Mouse (Mus musculus): Measurements from ENCODE around the gene Itpr2.

DNA sequence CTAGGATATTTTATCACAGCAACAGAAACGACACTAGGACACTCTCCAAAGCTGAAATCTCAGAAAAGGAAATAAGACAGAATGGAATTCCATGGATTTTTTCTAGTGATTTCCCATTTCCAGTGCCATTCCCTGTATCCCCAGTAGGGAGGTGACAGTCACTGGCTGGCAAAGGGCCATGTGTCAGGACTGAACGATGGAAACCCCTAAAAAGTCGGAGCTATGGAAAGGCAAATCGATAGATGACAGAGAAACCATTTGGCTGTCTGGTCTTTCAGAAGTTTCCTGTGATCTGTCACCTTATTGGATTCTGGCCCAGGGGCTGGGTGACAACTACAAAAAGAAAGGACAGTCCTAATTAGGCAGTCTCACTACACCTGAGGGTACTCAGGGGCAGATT lies 135.8 kb downstream of the Itpr2 start:
- no peak for TF ChIP-seq CTCF (IDR thresholded peaks at IDR 0.05; ENCODE audit: control insufficient read depth, insufficient read depth, insufficient read length)
- TF ChIP-seq MYOD1 (IDR thresholded peaks at IDR 0.05; ENCODE audit: control insufficient read depth, insufficient read length, low read depth) = no peak
- TF ChIP-seq USF1 (IDR thresholded peaks at IDR 0.05; ENCODE audit: low read depth) = no peak
- TF ChIP-seq MAX (IDR thresholded peaks at IDR 0.05) = no peak
- no peak for TF ChIP-seq MYOG (IDR thresholded peaks at IDR 0.05; ENCODE audit: control insufficient read depth, extremely low read depth, insufficient read length)
- no peak for TF ChIP-seq CEBPB (IDR thresholded peaks at IDR 0.05; ENCODE audit: low read depth)

All from C2C12 (cell line).